Mouse (Mus musculus) urinary bladder, adult 18-20 months (tissue): ENCODE measurements around the gene Gm5741.

ENCODE experiments used
- DNase-seq, 2 experiments: peaks; one replicate each; pipeline ENCODE4 v3.0.0; 2022; ENCODE audit warnings: low spot score in 2 of 2, mixed read lengths in 2 of 2

Gene Gm5741

DNA sequence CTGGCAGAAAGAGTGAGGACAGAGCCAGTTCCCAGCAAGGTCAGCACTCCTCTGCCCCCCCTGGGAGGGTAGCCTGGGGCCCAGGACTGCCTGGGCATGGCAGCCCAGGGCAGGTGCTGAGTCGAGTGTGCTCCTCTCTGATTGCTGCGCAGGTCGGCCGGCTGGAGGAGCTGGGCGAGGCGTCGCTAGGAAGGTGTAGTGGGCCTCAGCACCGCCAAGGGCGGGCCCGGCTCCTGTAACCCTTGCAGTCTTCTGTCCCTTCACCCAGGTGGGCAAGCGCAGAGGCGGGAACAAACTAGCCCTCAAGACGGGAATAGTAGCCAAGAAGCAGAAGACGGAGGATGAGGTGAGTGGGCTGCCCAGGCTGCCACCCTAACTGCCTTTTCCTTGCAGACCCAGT lies 38.5 kb downstream of the Gm5741 start:
- DNase-seq: no peak

DNA sequence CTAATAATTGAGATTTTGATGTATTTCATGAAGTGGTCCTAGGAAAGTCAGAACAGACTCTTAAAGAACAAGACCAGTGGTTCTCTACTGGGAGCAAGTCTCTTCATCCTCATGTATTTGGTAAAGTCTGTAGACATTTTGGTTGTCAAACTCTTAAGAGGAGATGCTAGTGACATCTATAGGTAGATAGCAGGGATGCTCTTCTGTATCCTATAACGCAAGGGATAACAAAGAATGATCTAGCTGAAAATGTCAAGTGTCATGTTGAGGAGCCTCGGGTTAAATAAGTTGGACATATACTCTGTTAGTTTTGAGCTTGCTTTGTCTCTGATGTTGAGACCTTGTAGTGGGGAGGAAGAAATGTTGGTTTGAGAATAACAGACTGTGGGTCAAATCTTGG lies 39.9 kb downstream of the Gm5741 start:
- DNase-seq: no peak

DNA sequence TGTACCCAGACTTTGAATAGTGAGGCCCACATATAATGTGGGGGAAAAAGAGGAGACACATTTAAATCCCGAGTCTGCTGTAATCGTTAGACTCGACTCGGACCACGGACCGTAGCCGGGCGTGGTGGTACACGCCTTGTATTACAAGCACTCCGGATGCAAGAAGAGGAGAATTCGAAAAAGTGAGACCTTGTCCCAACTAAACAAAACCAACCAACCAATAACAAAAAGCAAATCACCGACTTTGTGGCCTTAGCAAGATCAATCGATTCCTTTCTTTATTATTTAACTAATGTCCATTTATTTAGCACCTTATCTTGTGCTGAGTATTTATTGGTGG lies 40.3 kb downstream of the Gm5741 start:
- no peak for DNase-seq

DNA sequence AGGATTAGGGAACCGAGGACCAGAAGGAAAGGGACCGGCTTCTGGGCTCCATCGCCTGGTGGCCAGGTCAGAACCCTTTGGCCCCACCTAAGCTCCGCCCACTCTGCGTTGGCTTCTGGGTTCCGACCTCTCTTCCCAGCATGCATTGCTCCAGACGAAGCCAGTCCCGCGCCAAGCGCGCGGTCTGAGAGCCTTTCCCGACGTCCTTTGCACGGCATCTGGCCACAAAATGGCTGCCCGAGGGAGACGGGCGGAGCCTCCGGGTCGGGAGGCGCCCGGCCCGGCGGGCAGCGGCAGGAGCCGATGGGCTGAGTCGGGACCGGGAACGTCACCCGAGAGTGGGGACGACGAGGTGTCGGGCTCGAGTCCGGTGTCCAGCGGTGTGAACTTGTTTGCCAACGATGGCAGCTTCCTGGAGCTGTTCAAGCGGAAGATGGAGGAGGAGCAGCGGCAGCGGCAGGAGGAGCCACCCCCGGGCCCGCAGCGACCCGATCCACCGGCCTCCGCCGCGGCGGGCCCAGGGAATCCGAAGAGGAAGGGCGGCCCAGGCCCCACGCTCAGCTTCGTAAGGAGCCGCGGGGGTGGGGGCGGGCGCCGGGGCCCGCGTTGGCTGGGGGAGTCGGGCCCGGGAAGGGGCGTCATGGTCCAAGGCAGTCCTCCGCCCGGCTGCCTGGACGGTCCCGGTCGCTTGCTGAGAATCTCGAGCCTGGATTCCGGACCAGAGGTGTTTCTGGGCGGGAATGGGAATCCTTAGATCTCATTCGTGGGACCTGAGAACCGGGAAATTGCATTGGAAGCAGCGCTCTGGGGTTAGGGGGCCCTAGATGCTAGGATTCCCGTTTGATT lies 40.9 kb downstream of the Gm5741 start, which contains the start of gene Trir:
Gene Trir (plus strand): TSS at position 154 of the 846 bp plus-strand sequence.
- peak; percentile 94 to 96 for DNase-seq

DNA sequence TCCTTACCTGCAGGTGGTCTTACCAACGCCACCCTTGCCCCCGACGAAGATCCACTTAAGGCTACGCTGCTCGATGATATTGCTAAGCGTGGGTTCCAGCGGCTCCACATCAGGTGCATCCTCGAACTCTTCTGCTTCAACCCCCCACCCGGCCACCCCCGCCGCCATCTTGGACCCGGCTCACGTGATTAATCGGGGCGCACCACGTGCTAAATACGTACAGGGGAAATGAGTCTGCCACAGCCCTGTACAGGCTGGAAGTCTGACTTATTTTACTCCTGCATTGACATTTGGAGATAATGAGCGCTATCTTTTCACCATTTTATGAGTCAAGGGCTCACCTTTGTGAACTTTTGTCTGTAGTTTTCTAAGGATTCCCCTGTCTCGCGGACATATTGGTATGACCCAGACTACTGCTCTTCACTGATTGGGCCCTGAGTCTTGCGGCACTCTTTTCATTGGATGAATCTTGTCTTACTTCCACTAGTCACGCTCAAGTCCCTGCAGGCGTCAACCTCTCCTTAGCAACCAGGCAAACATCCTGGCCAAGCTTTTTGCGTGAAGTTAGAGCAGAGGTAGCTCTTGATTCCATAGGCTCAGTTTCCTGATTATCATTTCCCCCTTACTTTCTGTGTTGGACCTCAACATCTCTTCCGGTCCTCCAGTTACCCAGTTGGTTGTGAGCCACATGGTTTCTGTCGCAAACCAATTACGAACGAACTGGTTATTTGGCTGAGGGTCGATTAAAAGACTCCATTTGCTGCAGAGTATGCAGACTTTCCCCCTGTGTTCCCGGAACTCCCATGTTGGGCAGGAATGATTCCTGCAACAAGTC lies 42.5 kb downstream of the Gm5741 start, which contains the start of gene Asna1:
Gene Asna1 (minus strand): TSS at position 184 of the 835 bp plus-strand sequence.
- DNase-seq: peak; percentile 64 to 70

DNA sequence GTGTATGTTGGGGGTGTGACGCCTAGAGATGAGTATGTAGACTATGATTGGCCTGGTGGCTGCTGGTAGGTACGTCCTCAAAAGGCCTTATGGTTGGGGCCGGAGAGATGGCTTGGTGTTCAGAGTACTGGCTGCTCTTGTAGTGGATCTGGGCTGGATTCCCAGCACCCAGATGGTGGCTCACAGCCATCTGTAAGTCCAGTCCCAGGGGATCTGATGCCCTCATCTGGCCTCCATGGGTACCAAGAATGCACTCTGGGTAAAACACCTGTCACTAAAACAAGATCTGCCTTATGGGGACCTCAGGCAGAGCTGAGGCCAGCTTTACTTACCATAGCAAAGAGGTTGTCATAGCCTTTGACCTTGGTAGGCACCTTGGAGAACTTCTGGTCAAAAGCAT lies 43.9 kb downstream of the Gm5741 start:
- no peak for DNase-seq

DNA sequence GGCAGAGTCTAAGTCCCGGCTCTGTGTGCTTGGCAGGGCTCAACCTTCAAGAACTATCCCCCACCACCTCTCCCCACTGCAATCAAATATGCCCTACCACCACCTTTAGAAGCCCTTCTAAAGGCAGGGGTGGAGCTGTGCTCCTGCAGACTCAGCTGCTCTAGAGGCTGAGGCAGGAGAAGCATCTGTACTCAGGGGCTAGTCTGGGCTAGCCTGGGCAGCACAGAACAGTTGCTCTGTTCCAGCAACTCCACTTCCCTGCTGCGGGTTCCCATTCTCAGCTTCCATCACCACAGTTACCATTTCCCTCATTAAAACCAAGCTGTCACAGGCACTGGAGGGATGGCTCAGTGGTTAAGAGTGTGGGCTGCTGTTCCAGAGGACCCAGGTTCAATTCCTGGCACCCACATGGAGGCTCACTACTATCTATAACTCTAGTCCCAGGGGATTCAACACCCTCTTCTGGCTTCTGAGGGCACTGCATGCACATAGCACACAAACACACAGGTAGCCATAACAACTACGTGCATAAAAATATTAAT lies 46.2 kb downstream of the Gm5741 start:
- DNase-seq: no peak
